Mouse (Mus musculus) fat pad, adult 2 months (tissue): ENCODE measurements around the gene Dnm1.

ENCODE experiments used
- DNase-seq: peaks from one replicate; pipeline ENCODE4 v3.0.0-alpha.2; 2011; ENCODE audit warnings: low read depth, low spot score; ENCODE audit errors: extremely low read depth

Dnm1 gene

GRCm38 (mm10) chr2:32353007-32353542 lies at the start of gene Dnm1:
TSS of gene Dnm1 (minus strand) at chr2:32353338.
- DNase-seq, result no peak

- DNase-seq, result no peak
Observed at GRCm38 (mm10) chr2:32396695-32397094, 43.6 kb upstream of the Dnm1 start.

GRCm38 (mm10) chr2:32395946-32396621 lies 42.9 kb upstream of the Dnm1 start:
- DNase-seq, result no peak

- no peak for DNase-seq
Observed at GRCm38 (mm10) chr2:32395484-32395945, 42.4 kb upstream of the Dnm1 start, which contains the start of gene Ptges2. TSS of gene Ptges2 (plus strand) at chr2:32395896.

GRCm38 (mm10) chr2:32394973-32395372 lies 41.8 kb upstream of the Dnm1 start:
- no peak for DNase-seq

- no peak for DNase-seq
Observed at GRCm38 (mm10) chr2:32392063-32392462, 38.9 kb upstream of the Dnm1 start.

GRCm38 (mm10) chr2:32390871-32391270 lies 37.7 kb upstream of the Dnm1 start:
- DNase-seq, result no peak

GRCm38 (mm10) chr2:32389157-32389556 lies 36.0 kb upstream of the Dnm1 start:
- DNase-seq, result no peak

GRCm38 (mm10) chr2:32387706-32388490 lies 34.8 kb upstream of the Dnm1 start, which contains the start of gene Lcn2:
TSS of gene Lcn2 (minus strand) at chr2:32388252.
- peak; percentile 92 for DNase-seq

GRCm38 (mm10) chr2:32382689-32383088 lies 29.6 kb upstream of the Dnm1 start:
- no peak for DNase-seq

GRCm38 (mm10) chr2:32381775-32382223 lies 28.7 kb upstream of the Dnm1 start, which contains the start of gene 1110008P14Rik:
TSS of gene 1110008P14Rik (minus strand) at chr2:32381938.
- DNase-seq, result no peak

- no peak for DNase-seq
Observed at GRCm38 (mm10) chr2:32381141-32381774, 28.1 kb upstream of the Dnm1 start.

GRCm38 (mm10) chr2:32380001-32380500 lies 26.9 kb upstream of the Dnm1 start:
- DNase-seq, result no peak

GRCm38 (mm10) chr2:32376963-32377362 lies 23.8 kb upstream of the Dnm1 start:
- DNase-seq, result no peak

- no peak for DNase-seq
Observed at GRCm38 (mm10) chr2:32375317-32375940, 22.3 kb upstream of the Dnm1 start.

GRCm38 (mm10) chr2:32374191-32374590 lies 21.1 kb upstream of the Dnm1 start:
- no peak for DNase-seq

- no peak for DNase-seq
Observed at GRCm38 (mm10) chr2:32367315-32367714, 14.2 kb upstream of the Dnm1 start.

- DNase-seq, result no peak
Observed at GRCm38 (mm10) chr2:32364121-32364520, 11.0 kb upstream of the Dnm1 start.

GRCm38 (mm10) chr2:32363376-32364106 lies 10.4 kb upstream of the Dnm1 start:
- DNase-seq, result no peak

- no peak for DNase-seq
Observed at GRCm38 (mm10) chr2:32362817-32363340, 9.7 kb upstream of the Dnm1 start.
